Mouse (Mus musculus): ENCODE measurements around the gene Mapk1ip1l.
"Not testable (repeated sequence)": the region's sequence is repeated elsewhere in the genome, so short reads cannot be mapped to it uniquely, and the experiment has no call there.

Mapk1ip1l gene

GRCm38 (mm10) chr14:47302885-47303680 lies 5.0 kb downstream of the Mapk1ip1l start:
- in situ Hi-C loops (cut with MboI, MseI): no loop called here

GRCm38 (mm10) chr14:47304814-47305405 lies 6.8 kb downstream of the Mapk1ip1l start:
- in situ Hi-C loops (cut with MboI, MseI): no loop called here

- in situ Hi-C loops (cut with MboI, MseI): no loop called here
Observed at GRCm38 (mm10) chr14:47305933-47306332, 7.9 kb downstream of the Mapk1ip1l start.

GRCm38 (mm10) chr14:47307669-47308068 lies 9.6 kb downstream of the Mapk1ip1l start:
- in situ Hi-C loops (cut with MboI, MseI): no loop called here

- in situ Hi-C loops (cut with MboI, MseI): no loop called here
Observed at GRCm38 (mm10) chr14:47309061-47309460, 11.0 kb downstream of the Mapk1ip1l start.

- in situ Hi-C loops (cut with MboI, MseI): no loop called here
Observed at GRCm38 (mm10) chr14:47310342-47311181, 12.5 kb downstream of the Mapk1ip1l start.

- in situ Hi-C loops (cut with MboI, MseI): no loop called here
Observed at GRCm38 (mm10) chr14:47319362-47319761, 21.3 kb downstream of the Mapk1ip1l start.

GRCm38 (mm10) chr14:47321581-47321980 lies 23.5 kb downstream of the Mapk1ip1l start:
- in situ Hi-C loops (cut with MboI, MseI): not testable (repeated sequence)

- in situ Hi-C loops (cut with MboI, MseI): no loop called here
Observed at GRCm38 (mm10) chr14:47325965-47326761, 28.1 kb downstream of the Mapk1ip1l start.

GRCm38 (mm10) chr14:47327347-47327746 lies 29.3 kb downstream of the Mapk1ip1l start:
- in situ Hi-C loops (cut with MboI, MseI): no loop called here

GRCm38 (mm10) chr14:47331920-47332319 lies 33.9 kb downstream of the Mapk1ip1l start:
- in situ Hi-C loops (cut with MboI, MseI): no loop called here

GRCm38 (mm10) chr14:47334819-47335218 lies 36.8 kb downstream of the Mapk1ip1l start:
- in situ Hi-C loops (cut with MboI, MseI): no loop called here

- in situ Hi-C loops (cut with MboI, MseI): no loop called here
Observed at GRCm38 (mm10) chr14:47335300-47335699, 37.2 kb downstream of the Mapk1ip1l start.

GRCm38 (mm10) chr14:47340231-47340925 lies 42.3 kb downstream of the Mapk1ip1l start:
- in situ Hi-C loops (cut with MboI, MseI): loop anchor here (5.0 kb wide), 1 partner anchor 57 kb away; no protein-coding TSS in a partner anchor

GRCm38 (mm10) chr14:47341811-47342291 lies 43.8 kb downstream of the Mapk1ip1l start:
- in situ Hi-C loops (cut with MboI, MseI): loop anchor here (5.0 kb wide), 1 partner anchor 55 kb away; no protein-coding TSS in a partner anchor

GRCm38 (mm10) chr14:47346715-47347114 lies 48.6 kb downstream of the Mapk1ip1l start:
- in situ Hi-C loops (cut with MboI, MseI): no loop called here

- in situ Hi-C loops (cut with MboI, MseI): no loop called here
Observed at GRCm38 (mm10) chr14:47350974-47351373, 52.9 kb downstream of the Mapk1ip1l start.

GRCm38 (mm10) chr14:47352272-47352671 lies 54.2 kb downstream of the Mapk1ip1l start:
- in situ Hi-C loops (cut with MboI, MseI): no loop called here

GRCm38 (mm10) chr14:47353240-47353639 lies 55.2 kb downstream of the Mapk1ip1l start:
- in situ Hi-C loops (cut with MboI, MseI): no loop called here

- in situ Hi-C loops (cut with MboI, MseI): no loop called here
Observed at GRCm38 (mm10) chr14:47354111-47354577, 56.1 kb downstream of the Mapk1ip1l start.
